Mouse (Mus musculus) embryonic facial prominence, embryonic 11.5 days (tissue): ENCODE measurements around the gene Uba5. TPM values are rescaled to one million over a fixed set of nuclear protein-coding genes. Genes with fewer than 3 reads are reported as not detected.

Experiments used
- ATAC-seq: fragments of 200-750 bp; cut with Nextera tagmentation; replicated peaks from 2 replicates; pipeline ENCODE4 v1.8.0; 2017; ENCODE audit warnings: low read depth; ENCODE audit not compliant: insufficient number of reproducible peaks, low FRiP score, low TSS enrichment
- DNase-seq: peaks from one replicate; pipeline ENCODE4 v3.0.0-alpha.2; 2015; ENCODE audit warnings: low spot score
- H3K27ac ChIP-seq: fragments of 300-500 bp; sonication (generic); replicated peaks from 2 replicates; pipeline ENCODE4 v1.5.1; 2014; ENCODE audit warnings: mild to moderate bottlenecking, low read depth, low read length, control low read depth
- H3K27me3 ChIP-seq: fragments of 300-500 bp; sonication (generic); 2 replicates; pipeline ENCODE4 v1.6.1; 2014; ENCODE audit warnings: mild to moderate bottlenecking, low read length, moderate library complexity, mixed read lengths; ENCODE audit not compliant: control insufficient read depth, insufficient read depth
- H3K36me3 ChIP-seq: fragments of 300-500 bp; sonication (generic); replicated peaks from 2 replicates; pipeline ENCODE4 v1.6.1; 2014; ENCODE audit warnings: low read depth, mild to moderate bottlenecking, low read length, moderate library complexity, mixed read lengths; ENCODE audit not compliant: control insufficient read depth, insufficient read depth
- H3K4me1 ChIP-seq: fragments of 300-500 bp; sonication (generic); 2 replicates; pipeline ENCODE4 v1.6.1; 2014; ENCODE audit warnings: low read length, mixed read lengths; ENCODE audit not compliant: control insufficient read depth, insufficient read depth
- H3K4me2 ChIP-seq: fragments of 300-500 bp; sonication (generic); 2 replicates; pipeline ENCODE4 v1.6.1; 2014; ENCODE audit warnings: low read depth, mild to moderate bottlenecking, control low read depth, low read length, moderate library complexity
- H3K4me3 ChIP-seq: fragments of 300-500 bp; sonication (generic); 2 replicates; pipeline ENCODE4 v1.5.1; 2014; ENCODE audit warnings: low read depth, low read length, control low read depth
- H3K9ac ChIP-seq: fragments of 300-500 bp; sonication (generic); replicated peaks from 2 replicates; pipeline ENCODE4 v1.6.1; 2014; ENCODE audit warnings: mild to moderate bottlenecking, control low read depth, low read length
- H3K9me3 ChIP-seq: fragments of 300-500 bp; sonication (generic); replicated peaks from 2 replicates; pipeline ENCODE4 v1.6.1; 2016; ENCODE audit warnings: mild to moderate bottlenecking, low read length, inconsistent platforms, mixed read lengths; ENCODE audit not compliant: control insufficient read depth
- WGBS: fragments of 180-500 bp; shearing (Covaris S2); extraction: QIAGEN DNeasy Blood & Tissue Kit; methylation state at CpG from one replicate; pipeline ENCODE4 v1.1.7; 2014; 5-methylcytosine and 5-hydroxymethylcytosine counted together
- polyA plus RNA-seq: library from polyadenylated mRNA; unstranded; fragments of >200 nt; fragmentation: Nextera tagmentation; extraction: Ambion mirVana; gene quantifications from 2 replicates; pipeline ENCODE4 v1.2.1, GENCODE M21; 2014

The Uba5 gene
- polyA plus RNA-seq, 1 experiment from 2014 or later = 77.3 TPM

DNA sequence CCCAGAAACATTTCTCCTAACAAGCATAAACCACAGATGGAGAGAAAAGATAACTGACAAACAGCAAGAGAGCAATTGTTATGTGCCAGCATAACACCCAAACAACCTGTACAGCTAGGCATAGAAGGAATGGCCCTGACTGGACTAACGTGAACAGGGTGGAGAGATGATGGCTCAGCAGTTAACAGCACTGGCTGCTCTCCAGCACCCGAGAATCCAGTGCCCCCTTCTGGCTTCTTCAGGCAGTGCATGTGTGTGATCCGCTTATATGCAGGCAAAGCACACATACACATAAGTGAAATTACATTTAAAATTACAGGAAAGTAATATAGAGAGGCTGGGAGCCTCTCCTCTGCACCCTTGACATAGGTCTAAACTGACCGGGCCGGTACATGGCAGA, 16.4 kb upstream of the Uba5 start:
- H3K9ac ChIP-seq = no peak overlapping the region
- DNase-seq (peak; percentile 77), ATAC-seq (0 out of 2 replicates have a peak, but pooled peaks have one; percentile 44)
- H3K27me3 ChIP-seq = no peaks in the 10 kb centered on the region
- H3K4me1 ChIP-seq = no peaks in the 10 kb centered on the region
- no peaks in the 10 kb centered on the region for H3K9me3 ChIP-seq
- 37% methylated on average over 5 of the region's 5 CpGs for WGBS
- H3K27ac ChIP-seq = no peak overlapping the region
- H3K4me3 ChIP-seq = no peak overlapping the region
- H3K4me2 ChIP-seq = no peak overlapping the region
- no peaks in the 10 kb centered on the region for H3K36me3 ChIP-seq

DNA sequence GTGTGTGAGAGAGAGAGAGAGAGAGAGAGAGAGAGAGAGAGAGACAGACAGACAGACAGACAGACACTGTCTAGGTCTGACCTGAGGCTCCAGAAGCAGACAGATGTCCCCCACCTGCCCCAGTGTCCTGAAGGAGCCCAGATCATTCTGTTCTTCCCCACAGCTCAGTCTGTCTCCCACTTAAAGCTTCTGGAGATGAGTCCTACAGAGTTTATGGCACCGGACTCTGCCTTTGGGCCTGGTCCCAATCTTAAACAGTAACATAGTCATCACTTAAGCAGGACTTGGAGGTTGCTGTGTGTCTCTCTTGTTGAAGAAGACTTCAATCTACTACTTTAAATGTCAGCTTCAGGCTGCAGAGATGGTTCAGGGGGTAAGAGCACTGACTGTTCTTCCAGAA, 15.8 kb upstream of the Uba5 start:
- no peak for ATAC-seq
- no peaks in the 10 kb centered on the region for H3K9me3 ChIP-seq
- H3K27me3 ChIP-seq = no peaks in the 10 kb centered on the region
- H3K9ac ChIP-seq = no peak overlapping the region
- H3K4me1 ChIP-seq = no peaks in the 10 kb centered on the region
- no peaks in the 10 kb centered on the region for H3K36me3 ChIP-seq
- DNase-seq = no peak
- 95% methylated on average over 1 of the region's 1 CpGs for WGBS
- no peak overlapping the region for H3K4me3 ChIP-seq
- no peak overlapping the region for H3K27ac ChIP-seq
- H3K4me2 ChIP-seq = no peak overlapping the region

- H3K36me3 ChIP-seq = no peaks in the 10 kb centered on the region
- H3K9me3 ChIP-seq = no peaks in the 10 kb centered on the region
- WGBS = 59% methylated on average over 2 of the region's 2 CpGs
- ATAC-seq (no peak), DNase-seq (peak; percentile 57)
- H3K4me3 ChIP-seq = no peak overlapping the region
- H3K27ac ChIP-seq = no peak overlapping the region
- no peaks in the 10 kb centered on the region for H3K27me3 ChIP-seq
- no peak overlapping the region for H3K4me2 ChIP-seq
- no peaks in the 10 kb centered on the region for H3K4me1 ChIP-seq
- no peak overlapping the region for H3K9ac ChIP-seq
Observed at GRCm38 (mm10) chr9:104075808-104076207, 12.9 kb upstream of the Uba5 start.

GRCm38 (mm10) chr9:104070863-104071604, 8.1 kb upstream of the Uba5 start:
- Histone ChIP-seq H3K27me3 (no peaks in the 10 kb centered on the region), H3K4me3 (no peak overlapping the region), H3K4me1 (no peaks in the 10 kb centered on the region), H3K27ac (no peak overlapping the region), H3K4me2 (no peak overlapping the region), H3K9ac (no peak overlapping the region), H3K9me3 (no peaks in the 10 kb centered on the region), H3K36me3 (no peaks in the 10 kb centered on the region)
- 82% methylated on average over 8 of the region's 8 CpGs for WGBS
- ATAC-seq (no peak), DNase-seq (no peak)

DNA sequence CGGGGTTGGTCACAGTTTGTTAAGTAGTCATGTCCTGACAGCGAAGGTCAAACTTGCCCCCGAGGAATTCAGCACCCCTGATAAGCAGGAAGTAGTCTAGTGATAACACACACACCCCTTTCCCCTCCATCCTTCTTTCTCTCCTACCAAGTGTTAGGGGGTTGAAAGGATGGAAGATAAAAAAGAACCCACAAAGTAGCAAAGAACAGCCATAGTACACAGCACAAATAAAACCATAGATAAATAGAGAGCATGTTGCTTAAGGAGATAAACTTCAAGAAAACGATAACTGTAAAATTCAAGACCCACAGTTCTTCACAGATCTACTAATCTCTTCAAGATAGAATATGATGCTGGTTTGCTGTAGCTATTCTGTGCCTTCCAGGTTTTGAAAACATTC, 7.3 kb upstream of the Uba5 start:
- no peak overlapping the region for H3K4me2 ChIP-seq
- no peak overlapping the region for H3K27ac ChIP-seq
- no peak for DNase-seq
- no peaks in the 10 kb centered on the region for H3K36me3 ChIP-seq
- 78% methylated on average over 4 of the region's 4 CpGs for WGBS
- H3K4me1 ChIP-seq = no peaks in the 10 kb centered on the region
- H3K4me3 ChIP-seq = no peak overlapping the region
- no peaks in the 10 kb centered on the region for H3K9me3 ChIP-seq
- no peak overlapping the region for H3K9ac ChIP-seq
- no peak for ATAC-seq
- no peaks in the 10 kb centered on the region for H3K27me3 ChIP-seq

- Histone ChIP-seq H3K9me3 (no peaks in the 10 kb centered on the region), H3K27me3 (no peaks in the 10 kb centered on the region), H3K36me3 (no peaks in the 10 kb centered on the region), H3K27ac (no peak overlapping the region), H3K4me3 (no peak overlapping the region), H3K4me1 (peaks cover 3% of the 10 kb centered on the region; the same call in 1 of the 2 replicates), H3K4me2 (no peak overlapping the region), H3K9ac (no peak overlapping the region)
- DNase-seq (no peak), ATAC-seq (no peak)
- 34% methylated on average over 1 of the region's 1 CpGs for WGBS
Observed at GRCm38 (mm10) chr9:104064571-104064970, 1.6 kb upstream of the Uba5 start.

GRCm38 (mm10) chr9:104063244-104063961, 469 bp upstream of the Uba5 start, which contains the start of gene Acad11:
TSS of gene Acad11 (plus strand) at chr9:104063377.
- peak within 1 kb of the TSS; percentile 85 for H3K4me2 ChIP-seq
- no peaks in the 10 kb centered on the region for H3K9me3 ChIP-seq
- H3K4me3 ChIP-seq = peak within 1 kb of the TSS; percentile 99
- no peaks in the 10 kb centered on the region for H3K27me3 ChIP-seq
- WGBS = under 1% methylated on average over 30 of the region's 30 CpGs
- DNase-seq (peak; percentile 88), ATAC-seq (peak; percentile 95)
- peak within 1 kb of the TSS; percentile 84 for H3K9ac ChIP-seq
- no peak within 1 kb of the TSS for H3K27ac ChIP-seq
- peaks cover 3% of the 10 kb centered on the region; the same call in 1 of the 2 replicates for H3K4me1 ChIP-seq
- no peaks in the 10 kb centered on the region for H3K36me3 ChIP-seq

GRCm38 (mm10) chr9:104051028-104051427, 11.9 kb downstream of the Uba5 start:
- Histone ChIP-seq H3K27me3 (no peaks in the 10 kb centered on the region), H3K4me1 (no peaks in the 10 kb centered on the region)

More at GRCm38 (mm10) chr9:104051028-104051427, 11.9 kb downstream of the Uba5 start:
- Histone ChIP-seq H3K9me3 (no peaks in the 10 kb centered on the region), H3K4me2 (no peak overlapping the region), H3K36me3 (peaks cover 3% of the 10 kb centered on the region), H3K27ac (no peak overlapping the region), H3K9ac (no peak overlapping the region), H3K4me3 (no peak overlapping the region)
- no peak for DNase-seq
- ATAC-seq = no peak
- WGBS = 92% methylated on average over 6 of the region's 6 CpGs
